Mouse (Mus musculus): ENCODE data around the gene Zfp131.
"Not testable (repeated sequence)": the region's sequence is repeated elsewhere in the genome, so short reads cannot be mapped to it uniquely, and the experiment has no call there.

Zfp131 gene

DNA sequence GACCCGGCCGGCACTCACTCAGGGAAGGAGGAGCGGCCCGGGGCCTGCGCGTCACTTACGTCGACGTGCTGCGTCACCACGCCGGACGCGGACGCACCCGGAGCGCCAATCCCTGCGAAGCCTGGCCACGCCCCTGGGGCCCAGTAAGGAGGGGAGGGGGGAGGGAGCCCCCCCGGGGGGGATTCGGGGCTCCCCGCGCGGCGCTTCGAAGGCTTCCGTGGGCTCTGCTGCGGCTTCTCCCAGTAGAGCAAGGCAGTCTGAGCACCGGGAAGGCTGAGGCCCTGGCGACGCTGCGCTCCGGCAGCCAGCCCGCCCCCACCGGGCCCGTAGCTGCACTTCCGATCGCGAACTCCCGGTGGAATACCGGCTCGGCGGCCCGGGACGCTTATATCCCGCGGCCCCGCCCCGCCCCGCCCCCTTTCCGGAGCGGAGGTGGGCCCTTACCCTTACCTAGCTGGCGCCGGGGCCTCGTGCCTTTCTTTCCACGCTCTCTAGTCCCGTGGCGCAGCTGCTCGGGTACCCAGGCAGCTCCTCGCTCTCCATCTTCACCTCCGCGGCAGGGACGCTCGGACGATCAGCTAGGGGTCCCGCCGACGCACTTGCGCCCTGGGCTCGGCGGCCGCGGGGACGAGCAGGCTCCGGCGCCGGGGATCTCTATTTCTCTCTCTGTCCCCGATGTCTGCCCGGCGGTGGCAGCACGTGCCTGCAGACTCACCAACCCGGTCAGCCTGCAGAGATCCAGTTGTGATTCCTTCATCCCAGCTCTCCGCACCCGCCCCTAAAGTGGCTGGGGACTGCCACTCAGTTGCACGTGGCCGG lies at the start of gene Zfp131:
TSS of gene Zfp131 (minus strand) at position 129 of the 819 bp plus-strand sequence.
- DNase-seq (ENCODE audit: low read depth, low spot score), result peak; percentile 81

- DNase-seq (ENCODE audit: low read depth, low spot score), result not testable (repeated sequence)
These were observed 49.3 kb upstream of the Zfp131 start for GRCm38 (mm10) chr13:119839982-119840381.

GRCm38 (mm10) chr13:119837719-119838337 lies 47.1 kb upstream of the Zfp131 start:
- not testable (repeated sequence) for DNase-seq (ENCODE audit: low read depth, low spot score)

- not testable (repeated sequence) for DNase-seq (ENCODE audit: low read depth, low spot score)
These were observed 45.7 kb upstream of the Zfp131 start for GRCm38 (mm10) chr13:119836324-119836811.

DNA sequence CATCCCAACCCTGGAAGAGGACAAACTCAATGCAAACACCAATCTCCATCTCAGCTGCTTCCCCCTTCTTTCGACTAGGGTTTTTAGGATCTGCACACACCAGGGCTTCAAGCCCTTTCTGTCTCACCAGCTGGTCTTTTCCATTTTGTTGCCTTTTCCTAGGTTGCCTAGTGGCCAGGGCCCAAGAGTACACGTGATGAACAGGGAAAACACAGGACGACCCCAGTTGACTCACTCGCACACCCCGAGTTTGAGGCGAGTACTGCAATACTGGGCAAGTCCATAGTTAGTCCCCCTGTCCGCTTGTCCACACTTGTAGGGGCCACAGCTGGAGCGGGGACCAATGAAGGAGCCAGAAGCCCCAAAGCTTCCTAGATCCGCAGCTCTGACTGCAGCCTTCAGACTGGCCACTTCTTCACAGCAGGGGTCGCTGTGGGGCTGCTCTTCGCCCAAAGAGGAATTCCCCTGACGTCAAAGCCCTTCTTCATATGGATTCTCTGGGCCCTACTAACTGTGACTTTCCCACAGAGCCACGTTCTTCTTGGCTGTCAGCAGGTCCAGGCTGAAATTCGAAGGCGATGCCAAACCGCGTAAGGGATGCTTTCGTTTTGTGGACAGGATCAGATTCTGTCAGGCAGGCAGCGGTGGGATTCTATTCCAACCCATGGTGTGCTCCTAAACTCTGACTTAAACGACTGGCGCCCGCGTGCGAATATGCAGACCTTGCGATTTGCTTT lies 44.8 kb upstream of the Zfp131 start, which contains the start of gene D13Ertd608e:
TSS of gene D13Ertd608e (plus strand) at position 687 of the 737 bp plus-strand sequence.
- DNase-seq (ENCODE audit: low read depth, low spot score), result not testable (repeated sequence)

DNA sequence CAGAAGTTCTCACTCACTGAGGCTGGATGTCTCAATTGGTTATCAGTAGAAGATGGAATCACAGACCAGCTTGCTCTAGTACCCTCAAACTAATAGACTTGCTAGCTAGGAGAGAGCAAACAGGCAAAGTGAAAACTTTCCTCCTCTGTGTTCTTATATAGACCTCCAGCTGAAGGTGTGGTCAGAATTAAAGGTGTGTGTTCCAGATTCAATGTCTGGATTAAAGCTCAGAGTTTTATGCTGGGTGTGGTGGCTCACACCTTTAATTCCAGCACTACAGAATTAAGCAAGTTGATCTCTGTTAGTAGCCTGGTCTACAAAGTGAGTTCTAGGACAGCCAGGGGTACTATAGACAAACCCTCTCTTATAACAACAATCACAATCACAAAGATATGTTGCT lies 39.4 kb upstream of the Zfp131 start, which contains the start of gene AF067063:
TSS of gene AF067063 (minus strand) at position 101 of the 400 bp plus-strand sequence.
- DNase-seq (ENCODE audit: low read depth, low spot score), result not testable (repeated sequence)

DNA sequence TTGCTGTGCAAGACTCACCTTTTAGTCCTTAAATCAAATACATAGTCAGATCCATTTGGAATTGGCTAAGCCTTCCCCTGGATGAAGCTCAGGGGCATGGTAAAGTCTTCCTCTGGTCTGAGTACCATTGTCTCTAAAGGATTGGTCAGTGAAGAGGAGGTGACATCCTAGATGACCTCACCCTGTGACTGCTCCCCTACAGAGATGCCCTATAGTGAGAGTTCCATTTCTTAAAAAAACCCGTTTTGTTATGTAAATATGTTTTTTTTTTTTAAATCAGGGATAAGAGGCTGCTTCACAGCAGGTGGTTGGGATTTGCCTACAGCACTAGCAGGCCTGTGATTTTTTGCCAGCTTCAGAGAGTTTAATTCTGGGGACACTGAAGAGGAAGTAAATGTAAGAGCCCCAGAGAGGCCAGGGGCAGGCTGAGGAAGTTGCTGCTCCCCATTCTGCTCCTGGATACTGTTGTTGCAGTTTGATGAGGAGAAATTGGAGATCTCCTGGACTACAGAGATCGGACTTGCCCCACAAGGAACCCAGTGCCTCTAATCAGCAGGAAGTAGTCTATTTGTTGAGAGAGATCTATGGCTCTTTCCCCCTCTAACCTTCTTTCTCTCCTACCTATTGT lies 27.0 kb upstream of the Zfp131 start:
- no peak for DNase-seq (ENCODE audit: low read depth, low spot score)

GRCm38 (mm10) chr13:119816798-119817197 lies 26.1 kb upstream of the Zfp131 start:
- DNase-seq (ENCODE audit: low read depth, low spot score), result no peak

GRCm38 (mm10) chr13:119810031-119810430 lies 19.3 kb upstream of the Zfp131 start:
- DNase-seq (ENCODE audit: low read depth, low spot score), result no peak

DNA sequence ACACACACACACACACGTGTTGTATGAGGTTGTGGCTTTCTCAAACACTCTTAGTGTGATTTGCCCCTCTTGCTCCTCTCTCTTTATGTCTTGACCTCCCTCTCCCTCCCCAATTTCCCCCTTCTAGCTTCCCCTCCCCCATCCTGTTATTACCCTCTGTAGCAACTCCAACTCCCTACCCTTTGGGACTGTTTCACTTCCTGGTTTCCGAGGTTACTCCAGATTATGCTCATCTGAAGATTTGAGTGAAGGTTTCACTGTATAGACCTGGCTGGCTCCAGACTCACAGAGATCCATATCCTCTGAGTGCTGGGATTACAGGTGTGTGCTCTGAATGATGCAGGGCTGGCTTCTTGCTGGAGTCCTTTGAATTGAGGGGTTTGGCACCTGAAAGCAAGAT lies 18.2 kb upstream of the Zfp131 start:
- no peak for DNase-seq (ENCODE audit: low read depth, low spot score)

DNA sequence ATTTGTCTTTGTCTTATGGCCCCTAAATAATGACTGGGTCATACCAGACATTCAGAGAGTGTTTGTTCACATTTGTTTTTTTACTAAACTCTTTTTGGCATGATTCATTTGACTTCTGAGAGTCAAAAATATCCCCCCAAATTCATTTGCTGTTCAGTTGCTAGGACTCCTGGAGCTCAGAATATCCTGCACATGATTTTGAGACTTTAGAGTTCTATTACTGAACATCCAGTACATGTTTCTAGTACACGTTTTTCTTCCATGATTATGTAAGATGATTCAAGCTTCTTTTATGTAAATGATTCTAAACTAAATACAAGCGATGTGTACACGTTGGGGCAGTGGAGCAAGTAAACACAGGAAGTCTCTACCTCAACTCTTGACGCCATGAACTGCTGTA lies 7.0 kb upstream of the Zfp131 start:
- DNase-seq (ENCODE audit: low read depth, low spot score), result no peak

- DNase-seq (ENCODE audit: low read depth, low spot score), result no peak
These were observed 2.2 kb upstream of the Zfp131 start for GRCm38 (mm10) chr13:119792791-119793404.

- no peak for DNase-seq (ENCODE audit: low read depth, low spot score)
These were observed 969 bp upstream of the Zfp131 start for GRCm38 (mm10) chr13:119791580-119792135.

DNA sequence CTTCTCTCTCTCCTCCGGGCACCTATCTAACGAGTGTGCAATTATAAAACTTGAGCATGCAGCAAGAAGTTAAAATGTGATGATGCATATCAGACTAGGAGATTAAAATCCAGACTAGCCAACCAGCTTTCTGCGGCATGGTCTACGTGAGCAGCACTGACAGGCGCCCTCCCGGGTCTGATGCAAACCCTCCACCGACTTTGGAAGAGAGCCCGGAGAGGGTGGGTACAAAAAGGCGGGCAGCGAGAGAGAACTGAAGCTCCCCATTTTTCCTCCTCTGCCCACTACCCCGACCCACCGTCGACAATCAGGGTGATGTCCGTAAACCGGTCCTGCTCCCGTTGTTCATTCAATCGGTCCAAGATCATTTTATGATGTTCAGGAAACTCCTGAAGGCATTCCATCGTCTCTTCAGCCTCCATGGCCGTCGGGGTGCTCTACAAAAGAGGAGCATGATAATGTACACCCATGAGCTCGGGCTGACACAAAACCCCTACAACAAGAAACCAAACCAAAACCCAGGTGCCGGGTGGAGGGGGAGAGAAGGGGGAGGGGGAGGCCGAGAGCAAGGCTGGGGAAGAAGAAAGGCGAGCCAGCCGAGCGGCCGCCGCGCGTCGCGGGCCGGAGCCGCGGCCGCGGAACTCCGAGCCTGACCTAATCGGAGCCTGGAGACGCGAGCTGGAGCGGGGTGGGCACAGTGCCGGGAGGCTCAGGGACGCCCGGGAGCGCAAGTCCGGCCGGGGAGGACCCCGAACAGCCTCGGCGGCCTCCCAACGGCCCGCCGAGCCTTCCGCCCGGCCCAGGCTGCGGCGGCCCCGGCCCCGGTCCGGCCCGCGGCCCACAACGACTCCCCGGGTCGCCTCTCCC lies 605 bp downstream of the Zfp131 start:
- peak; percentile 27 for DNase-seq (ENCODE audit: low read depth, low spot score)

DNA sequence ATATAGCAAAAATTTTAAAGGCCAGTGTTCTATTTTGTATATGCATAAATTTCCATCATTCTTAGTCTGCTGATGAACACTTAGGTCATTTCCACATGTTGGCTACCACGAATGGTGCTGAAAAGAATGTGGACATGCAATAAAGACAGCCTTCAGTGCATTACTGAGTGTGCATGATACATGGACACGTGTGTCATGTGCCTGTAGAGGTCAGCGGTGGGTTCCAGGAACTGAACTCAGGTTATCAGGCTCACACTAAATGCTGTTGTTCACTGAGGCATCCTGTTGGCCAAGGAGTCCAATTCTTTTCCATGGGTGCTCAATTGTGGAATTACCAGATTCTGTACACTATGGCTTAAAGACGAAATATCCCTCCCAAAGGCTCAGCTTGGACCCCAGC lies 7.1 kb downstream of the Zfp131 start:
- DNase-seq (ENCODE audit: low read depth, low spot score), result no peak

GRCm38 (mm10) chr13:119768541-119768940 lies 22.1 kb downstream of the Zfp131 start:
- no peak for DNase-seq (ENCODE audit: low read depth, low spot score)

DNA sequence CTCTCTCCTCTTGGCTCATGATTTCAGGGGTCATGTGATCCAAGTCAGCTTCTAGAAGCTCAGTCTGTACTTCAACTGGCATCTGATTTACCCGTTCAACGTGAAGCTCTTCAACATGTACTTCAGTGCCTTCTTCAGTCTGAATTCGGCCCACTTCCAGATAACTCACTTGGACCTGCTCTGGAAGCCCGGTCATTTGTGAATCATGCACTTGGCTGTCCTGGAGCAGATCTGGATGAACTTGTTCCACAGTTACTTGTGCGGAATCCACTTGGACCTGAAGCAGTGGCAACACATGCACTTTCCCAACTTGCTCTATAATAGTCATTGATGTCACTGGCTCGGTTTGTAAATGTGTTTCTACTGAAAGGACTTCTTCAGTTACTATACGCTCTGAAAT lies 24.2 kb downstream of the Zfp131 start:
- no peak for DNase-seq (ENCODE audit: low read depth, low spot score)

- no peak for DNase-seq (ENCODE audit: low read depth, low spot score)
These were observed 33.9 kb downstream of the Zfp131 start for GRCm38 (mm10) chr13:119756831-119757230.

DNA sequence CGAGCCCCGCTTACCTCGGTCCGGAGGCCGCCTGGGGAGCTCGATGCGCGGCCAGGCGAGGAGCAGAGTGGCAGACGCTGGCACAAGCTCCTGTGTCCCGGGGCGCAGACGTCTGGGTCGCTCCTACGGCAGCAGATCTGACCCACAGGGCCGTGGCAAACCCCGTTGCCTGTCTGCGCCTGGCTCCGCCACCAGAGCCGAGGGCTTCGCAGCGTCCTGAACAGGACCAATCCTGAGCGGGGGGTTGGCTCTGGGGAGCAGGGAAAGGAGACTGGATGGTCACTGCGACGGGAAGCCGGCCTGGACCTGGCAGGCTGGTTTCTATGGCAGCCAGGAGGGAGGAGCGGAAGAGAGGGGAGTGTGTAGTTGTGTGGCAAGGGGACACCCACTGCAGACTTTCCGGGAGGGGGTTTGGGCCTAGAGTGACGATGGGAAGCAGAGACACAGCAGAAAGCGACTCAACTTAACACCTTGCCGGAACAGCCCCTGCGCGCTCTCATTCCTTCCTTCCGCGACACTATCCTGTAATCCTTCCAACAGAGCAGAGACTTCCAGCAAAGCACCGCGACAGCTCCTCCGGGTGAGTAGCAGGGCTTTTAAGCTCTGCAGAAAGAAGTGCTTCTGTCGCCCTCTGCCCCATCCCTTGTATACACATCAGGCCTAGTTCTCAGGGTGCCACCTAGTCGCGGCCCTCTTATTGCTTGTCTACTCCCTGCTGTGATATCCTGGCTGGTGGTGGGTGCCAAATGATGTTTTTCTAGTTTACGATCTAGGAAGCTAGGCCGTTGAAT lies 34.8 kb downstream of the Zfp131 start, which contains the start of gene Nim1k:
TSS of gene Nim1k (minus strand) at position 202 of the 791 bp plus-strand sequence.
- no peak for DNase-seq (ENCODE audit: low read depth, low spot score)

Measured in c-Kit-negative CD71-positive TER-119-positive erythroid progenitor cells, embryonic 14.5 days (primary cell).